Comparison of ENCODE assay signal across 30 mouse cellular contexts in genomic region chr5:115099991-115100390, GRCm38 (mm10). TPM values are rescaled to one million over a fixed set of nuclear protein-coding genes. Genes with fewer than 3 reads are reported as not detected.
DNase-seq lines count a peak whose midpoint lies in the region; ATAC-seq and TF ChIP-seq lines count a peak whose summit lies in the region.
"Had no signal": no experiment of that assay in that cellular context is flagged by ENCODE, and none has a peak within 500 bp of the region (broad histone marks: within the 10 kb centered on the region; RNA-seq: fewer than 3 reads in every experiment).

No protein-coding gene starts in this region.

- TF ChIP-seq CTCF in liver, adult 2 months (IDR thresholded peaks at IDR 0.05; ENCODE audit: low read depth, low read length): no peak

- TF ChIP-seq POLR2A in liver, adult 2 months (IDR thresholded peaks at IDR 0.05; ENCODE audit: extremely low read depth, insufficient read depth, low read length): no peak

- H3K79me2 ChIP-seq in liver, adult 2 months (ENCODE audit: control insufficient read depth, insufficient read depth, low read length): no peaks in the 10 kb centered on the region

- H3K36me3 ChIP-seq in heart, embryonic 12.5 days: peaks cover 77% of the 10 kb centered on the region
- peaks cover 6% of the 10 kb centered on the region; the same call in 1 of the 2 replicates for H3K36me3 ChIP-seq in liver, adult 2 months (ENCODE audit: control insufficient read depth, insufficient read depth, low read length)
- H3K36me3 ChIP-seq in liver, embryonic 12.5 days: peaks cover 87% of the 10 kb centered on the region

- ATAC-seq in heart, embryonic 12.5 days (ENCODE audit: insufficient number of reproducible peaks, low FRiP score): no peak
- no peak for ATAC-seq in liver, embryonic 12.5 days
- ATAC-seq in erythroblast, adult 5-6 weeks (replicated peaks; ENCODE audit: low FRiP score, poor library complexity, severe bottlenecking): no peak
- ATAC-seq: forebrain, embryonic 13.5 days; inflammation-experienced regulatory T-cells, adult 6 months; midbrain, embryonic 16.5 days had no signal

- no peak overlapping the region for H3K4me3 ChIP-seq in heart, embryonic 12.5 days
- H3K4me3 ChIP-seq in liver, adult 2 months (ENCODE audit: insufficient read depth, low read depth, low read length): no peak overlapping the region
- no peak overlapping the region for H3K4me3 ChIP-seq in liver, embryonic 12.5 days
- no peak overlapping the region for H3K4me3 ChIP-seq in brown adipose tissue, adult 24 weeks (ENCODE audit: insufficient read depth, low read depth, low read length)
- H3K4me3 ChIP-seq: embryonic facial prominence, embryonic 13.5 days; forebrain, embryonic 13.5 days; heart, embryonic 13.5 days; limb, embryonic 12.5 days had no signal

- WGBS in heart, embryonic 12.5 days: 87% methylated on average over 9 of the region's 9 CpGs
- WGBS in liver, adult 2 months: 26% methylated on average over 9 of the region's 9 CpGs
- 86% methylated on average over 9 of the region's 9 CpGs for WGBS in liver, embryonic 12.5 days (ENCODE audit: insufficient replicate concordance)

- 0 out of 2 replicates have a peak overlapping the region, but pooled peaks have one; percentile 7 for H3K9ac ChIP-seq in heart, embryonic 12.5 days
- H3K9ac ChIP-seq in liver, adult 2 months (ENCODE audit: low read depth, low read length): peak overlapping the region; percentile 19
- no peak overlapping the region for H3K9ac ChIP-seq in liver, embryonic 12.5 days
- H3K9ac ChIP-seq: embryonic facial prominence, embryonic 13.5 days; forebrain, embryonic 13.5 days; heart, embryonic 13.5 days; hindbrain, embryonic 14.5 days; limb, embryonic 12.5 days; liver, embryonic 14.5 days had no signal

- DNase-seq in heart, adult 8-10 months (ENCODE audit: low spot score): no peak
- peak; percentile 63 for DNase-seq in liver, adult 2 months (ENCODE audit: extremely low read depth, low read depth, low spot score)
- peak; percentile 74 for DNase-seq in adipocyte (ENCODE audit: low spot score)
- DNase-seq: B cell, adult 2 months; cerebellum, adult 8-10 months; cerebellum, postnatal 36 days; embryo, embryonic 11 days; kidney, adult 9 months; thymus, adult 2 months had no signal

- H3K9me3 ChIP-seq in heart, embryonic 12.5 days (replicated peaks): no peaks in the 10 kb centered on the region
- no peaks in the 10 kb centered on the region for H3K9me3 ChIP-seq in liver, embryonic 12.5 days (replicated peaks)
- H3K9me3 ChIP-seq: embryonic facial prominence, embryonic 13.5 days; forebrain, embryonic 13.5 days; G1E; heart, embryonic 13.5 days; limb, embryonic 12.5 days had no signal

- H3K27me3 ChIP-seq in heart, embryonic 12.5 days (replicated peaks): no peaks in the 10 kb centered on the region
- H3K27me3 ChIP-seq in liver, adult 2 months (ENCODE audit: control insufficient read depth, insufficient read depth, low read length): no peaks in the 10 kb centered on the region
- H3K27me3 ChIP-seq in liver, embryonic 12.5 days (replicated peaks): no peaks in the 10 kb centered on the region
- H3K27me3 ChIP-seq: CH12.LX; embryonic facial prominence, embryonic 13.5 days; forebrain, embryonic 13.5 days; heart, embryonic 13.5 days; limb, embryonic 12.5 days had no signal

- H3K4me2 ChIP-seq in heart, embryonic 12.5 days: no peak overlapping the region
- H3K4me2 ChIP-seq in liver, embryonic 12.5 days: no peak overlapping the region
- H3K4me2 ChIP-seq: embryonic facial prominence, embryonic 13.5 days; forebrain, embryonic 13.5 days; heart, embryonic 13.5 days; hindbrain, embryonic 14.5 days; limb, embryonic 12.5 days had no signal

- H3K27ac ChIP-seq in heart, embryonic 12.5 days (ENCODE audit: poor library complexity, severe bottlenecking): no peak overlapping the region
- peak overlapping the region; percentile 78 for H3K27ac ChIP-seq in liver, adult 2 months (replicated peaks; ENCODE audit: insufficient read depth, low read depth, low read length)
- no peak overlapping the region for H3K27ac ChIP-seq in liver, embryonic 12.5 days
- peak overlapping the region; percentile 68 for H3K27ac ChIP-seq in brown adipose tissue, adult 24 weeks (replicated peaks; ENCODE audit: low read depth, low read length)
- H3K27ac ChIP-seq: embryonic facial prominence, embryonic 13.5 days; forebrain, embryonic 13.5 days; heart, embryonic 13.5 days; hindbrain, embryonic 14.5 days; limb, embryonic 12.5 days; liver, embryonic 14.5 days; macrophage; stomach, postnatal 0 days had no signal

- H3K4me1 ChIP-seq in heart, embryonic 12.5 days (replicated peaks): peaks cover 5% of the 10 kb centered on the region; the same call in 1 of the 2 replicates
- H3K4me1 ChIP-seq in liver, adult 2 months (ENCODE audit: control insufficient read depth, insufficient read depth, low read length): peaks cover 29% of the 10 kb centered on the region
- H3K4me1 ChIP-seq in liver, embryonic 12.5 days: no peaks in the 10 kb centered on the region
- peaks cover 6% of the 10 kb centered on the region for H3K4me1 ChIP-seq in brown adipose tissue, adult 24 weeks (ENCODE audit: control insufficient read depth, insufficient read depth, insufficient read length, low read length)
- H3K4me1 ChIP-seq: embryonic facial prominence, embryonic 13.5 days; forebrain, embryonic 13.5 days; limb, embryonic 12.5 days had no signal

RNA-seq across cellular contexts. Expression of gene Gm10401, which starts 1.9 kb away (rescaled TPM):
- polyA plus RNA-seq in heart, embryonic 12.5 days (2016; fragmentation: Nextera tagmentation; extraction: Ambion mirVana): 14.1 and 15.7 TPM in 2 replicates
- not detected for total RNA-seq in heart, adult 8-10 months (2022)
- total RNA-seq in liver, adult 2 months (2014; rRNA removed): not detected in 2 replicates
- 0.17 TPM in 1 of 2 replicates, not detected in the other for polyA plus RNA-seq in liver, adult 2 months (2012; rRNA removed)
- polyA plus RNA-seq in liver, embryonic 12.5 days (2016; fragmentation: Nextera tagmentation; extraction: Ambion mirVana): 12.2 and 15.1 TPM in 2 replicates
- polyA plus RNA-seq in brown adipose tissue, adult 24 weeks (2012; ENCODE audit: insufficient read depth, insufficient read length, missing spikeins): not detected in 2 replicates
- not detected in 2 replicates for total RNA-seq in erythroblast, adult 5-6 weeks (2015; ENCODE audit: low replicate concordance)
- total RNA-seq in erythroblast, adult 5-6 weeks (2017; ENCODE audit: low replicate concordance): 1.1 TPM in 1 of 2 replicates, not detected in the other
- total RNA-seq: gastrocnemius, adult 18-20 months; heart, postnatal 25 days; layer of hippocampus, adult 8-10 months; left cerebral cortex, postnatal 14 days had no signal
- polyA plus RNA-seq: G1E; small intestine, adult 2 months; thymus, adult 2 months had no signal

RNA-seq across cellular contexts. Expression of gene Acads, which starts 19.2 kb away (rescaled TPM):
- polyA plus RNA-seq in heart, embryonic 12.5 days (2016; fragmentation: Nextera tagmentation; extraction: Ambion mirVana): 114 and 123 TPM in 2 replicates
- 100 to 1,000 TPM; 225 to 279 (median 244) TPM for total RNA-seq in heart, adult 8-10 months (2022)
- 140 and 143 TPM in 2 replicates for total RNA-seq in liver, adult 2 months (2014; rRNA removed)
- polyA plus RNA-seq in liver, adult 2 months (2012; rRNA removed): 255 and 293 TPM in 2 replicates
- 43.9 and 51.1 TPM in 2 replicates for polyA plus RNA-seq in liver, embryonic 12.5 days (2016; fragmentation: Nextera tagmentation; extraction: Ambion mirVana)
- 345 and 375 TPM in 2 replicates for polyA plus RNA-seq in brown adipose tissue, adult 24 weeks (2012; ENCODE audit: insufficient read depth, insufficient read length, missing spikeins)
- total RNA-seq in erythroblast, adult 5-6 weeks (2015; ENCODE audit: low replicate concordance): 2.3 and 8.8 TPM in 2 replicates
- total RNA-seq in erythroblast, adult 5-6 weeks (2017; ENCODE audit: low replicate concordance): 2.3 and 5.7 TPM in 2 replicates

RNA-seq across cellular contexts. Expression of gene Unc119b, which starts 34.8 kb away (rescaled TPM):
- polyA plus RNA-seq in heart, embryonic 12.5 days (2016; fragmentation: Nextera tagmentation; extraction: Ambion mirVana): 22.8 and 23.2 TPM in 2 replicates
- 10 to 100 TPM; 11.8 to 18.5 (median 14.5) TPM for total RNA-seq in heart, adult 8-10 months (2022)
- total RNA-seq in liver, adult 2 months (2014; rRNA removed): 12.5 and 17.3 TPM in 2 replicates
- polyA plus RNA-seq in liver, adult 2 months (2012; rRNA removed): 29.4 and 32.0 TPM in 2 replicates
- 16.1 and 17.6 TPM in 2 replicates for polyA plus RNA-seq in liver, embryonic 12.5 days (2016; fragmentation: Nextera tagmentation; extraction: Ambion mirVana)
- polyA plus RNA-seq in brown adipose tissue, adult 24 weeks (2012; ENCODE audit: insufficient read depth, insufficient read length, missing spikeins): 9.4 and 11.0 TPM in 2 replicates
- 0.63 and 2.3 TPM in 2 replicates for total RNA-seq in erythroblast, adult 5-6 weeks (2015; ENCODE audit: low replicate concordance)
- total RNA-seq in erythroblast, adult 5-6 weeks (2017; ENCODE audit: low replicate concordance): 0.60 and 3.5 TPM in 2 replicates

RNA-seq across cellular contexts. Expression of gene Mlec, which starts 58.0 kb away (rescaled TPM):
- 103 and 105 TPM in 2 replicates for polyA plus RNA-seq in heart, embryonic 12.5 days (2016; fragmentation: Nextera tagmentation; extraction: Ambion mirVana)
- 10 to 100 TPM; 75.2 to 88.5 (median 78.8) TPM for total RNA-seq in heart, adult 8-10 months (2022)
- 33.7 and 44.7 TPM in 2 replicates for total RNA-seq in liver, adult 2 months (2014; rRNA removed)
- 40.8 and 41.8 TPM in 2 replicates for polyA plus RNA-seq in liver, adult 2 months (2012; rRNA removed)
- polyA plus RNA-seq in liver, embryonic 12.5 days (2016; fragmentation: Nextera tagmentation; extraction: Ambion mirVana): 46.8 and 49.2 TPM in 2 replicates
- polyA plus RNA-seq in brown adipose tissue, adult 24 weeks (2012; ENCODE audit: insufficient read depth, insufficient read length, missing spikeins): 49.5 and 76.9 TPM in 2 replicates
- total RNA-seq in erythroblast, adult 5-6 weeks (2015; ENCODE audit: low replicate concordance): 43.5 and 51.9 TPM in 2 replicates
- 34.8 and 42.3 TPM in 2 replicates for total RNA-seq in erythroblast, adult 5-6 weeks (2017; ENCODE audit: low replicate concordance)

Comparison
In these comparisons a context has a peak if more than half of its experiments do, and no peak if none do; other contexts are left out.
1. H3K27ac ChIP-seq: peak in liver, adult 2 months (single experiment) and brown adipose tissue, adult 24 weeks (single experiment); none in heart, embryonic 12.5 days (single experiment) and liver, embryonic 12.5 days (single experiment).
2. RNA of gene Gm10401, which starts 1.9 kb away (polyA plus RNA-seq): 12.2 to 15.1 TPM in liver, embryonic 12.5 days and 14.1 to 15.7 TPM in heart, embryonic 12.5 days; 0.17 TPM in liver, adult 2 months and not detected in brown adipose tissue, adult 24 weeks; every median in the first group is over 10 times any median in the second.